Mouse (Mus musculus) forebrain, embryonic 10.5 days (tissue): ENCODE measurements around the gene 5031439G07Rik. TPM values are rescaled to one million over a fixed set of nuclear protein-coding genes. Genes with fewer than 3 reads are reported as not detected.
A peak's percentile ranks its signal among the peaks of the same experiment; 100 is the strongest.

Experiments
- DNase-seq: peaks from one replicate; pipeline ENCODE4 v3.0.0-alpha.2; 2017; ENCODE audit warnings: low spot score; ENCODE audit errors: extremely low spot score
- H3K27ac ChIP-seq: fragments of 300-500 bp; sonication (generic); 2 replicates; pipeline ENCODE4 v1.5.1; 2016; ENCODE audit warnings: mild to moderate bottlenecking
- H3K27me3 ChIP-seq: fragments of 300-500 bp; sonication (generic); 2 replicates; pipeline ENCODE4 v1.6.1; 2016; ENCODE audit warnings: mild to moderate bottlenecking; ENCODE audit not compliant: poor library complexity, severe bottlenecking
- H3K36me3 ChIP-seq: fragments of 300-500 bp; sonication (generic); replicated peaks from 2 replicates; pipeline ENCODE4 v1.6.1; 2016; ENCODE audit warnings: mild to moderate bottlenecking, moderate library complexity
- H3K4me1 ChIP-seq: fragments of 300-500 bp; sonication (generic); 2 replicates; pipeline ENCODE4 v1.6.1; 2016
- H3K4me3 ChIP-seq: fragments of 300-500 bp; sonication (generic); 2 replicates; pipeline ENCODE4 v1.5.1; 2016; ENCODE audit warnings: mild to moderate bottlenecking, moderate library complexity
- H3K9me3 ChIP-seq: fragments of 300-500 bp; sonication (generic); 2 replicates; pipeline ENCODE4 v1.6.1; 2016; ENCODE audit warnings: mild to moderate bottlenecking, moderate library complexity
- WGBS: fragments of 180-500 bp; shearing (Covaris S2); methylation state at CpG from one replicate; pipeline ENCODE4 v1.1.7; 2016; 5-methylcytosine and 5-hydroxymethylcytosine counted together
- polyA plus RNA-seq: library from polyadenylated mRNA; unstranded; fragments of >200 nt; fragmentation: Nextera tagmentation; extraction: Ambion mirVana; gene quantifications from 2 replicates; pipeline ENCODE4 v1.2.1, GENCODE M21; 2016

5031439G07Rik gene
- polyA plus RNA-seq, 1 experiment from 2014 or later = 9.8 TPM

DNA sequence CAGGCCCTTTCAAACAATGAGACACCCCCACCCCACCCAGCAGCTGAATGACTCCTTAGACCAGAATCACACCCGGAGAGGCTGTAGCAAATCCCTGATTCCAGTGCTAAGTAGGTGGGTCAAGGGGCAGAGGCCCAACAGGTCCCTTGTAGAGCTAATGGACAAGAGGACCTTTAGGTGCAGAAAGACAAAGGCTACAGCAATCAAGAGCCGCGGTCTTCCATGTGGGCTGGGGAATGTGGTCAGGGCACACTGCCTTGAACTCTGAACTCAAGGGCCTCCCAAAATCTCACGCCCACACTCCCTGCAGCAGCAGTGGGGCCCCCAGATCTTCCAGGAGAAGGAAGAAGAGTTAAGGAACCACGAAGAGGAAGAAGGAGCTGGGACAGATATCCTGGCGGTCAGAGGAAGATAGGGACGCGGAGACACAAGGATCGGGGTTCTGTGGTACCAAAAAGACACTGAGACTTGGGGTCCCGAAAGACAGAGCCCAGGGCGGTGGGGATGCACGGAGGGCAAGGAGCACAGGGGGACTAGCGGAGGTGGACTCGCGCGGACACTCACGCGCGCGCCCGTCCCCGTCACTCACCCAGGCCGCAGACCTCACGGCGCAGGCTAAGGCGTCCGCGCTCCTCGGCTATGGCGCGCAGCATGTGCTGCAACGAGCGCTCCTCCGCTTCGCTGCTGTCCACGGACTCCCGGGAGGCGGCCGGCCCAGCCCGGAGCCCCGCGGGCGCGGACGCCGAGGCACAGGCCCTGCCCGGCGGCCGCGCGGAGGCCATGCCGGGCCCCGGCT, 1.1 kb downstream of the 5031439G07Rik start:
- Histone ChIP-seq H3K27ac (peak overlapping the region; percentile 89), H3K4me1 (peaks cover 46% of the 10 kb centered on the region), H3K4me3 (peak overlapping the region; percentile 88), H3K36me3 (peaks cover 16% of the 10 kb centered on the region), H3K9me3 (no peaks in the 10 kb centered on the region), H3K27me3 (peaks cover 31% of the 10 kb centered on the region)
- WGBS = under 1% methylated on average over 53 of the region's 53 CpGs
- DNase-seq = peak; percentile 50

DNA sequence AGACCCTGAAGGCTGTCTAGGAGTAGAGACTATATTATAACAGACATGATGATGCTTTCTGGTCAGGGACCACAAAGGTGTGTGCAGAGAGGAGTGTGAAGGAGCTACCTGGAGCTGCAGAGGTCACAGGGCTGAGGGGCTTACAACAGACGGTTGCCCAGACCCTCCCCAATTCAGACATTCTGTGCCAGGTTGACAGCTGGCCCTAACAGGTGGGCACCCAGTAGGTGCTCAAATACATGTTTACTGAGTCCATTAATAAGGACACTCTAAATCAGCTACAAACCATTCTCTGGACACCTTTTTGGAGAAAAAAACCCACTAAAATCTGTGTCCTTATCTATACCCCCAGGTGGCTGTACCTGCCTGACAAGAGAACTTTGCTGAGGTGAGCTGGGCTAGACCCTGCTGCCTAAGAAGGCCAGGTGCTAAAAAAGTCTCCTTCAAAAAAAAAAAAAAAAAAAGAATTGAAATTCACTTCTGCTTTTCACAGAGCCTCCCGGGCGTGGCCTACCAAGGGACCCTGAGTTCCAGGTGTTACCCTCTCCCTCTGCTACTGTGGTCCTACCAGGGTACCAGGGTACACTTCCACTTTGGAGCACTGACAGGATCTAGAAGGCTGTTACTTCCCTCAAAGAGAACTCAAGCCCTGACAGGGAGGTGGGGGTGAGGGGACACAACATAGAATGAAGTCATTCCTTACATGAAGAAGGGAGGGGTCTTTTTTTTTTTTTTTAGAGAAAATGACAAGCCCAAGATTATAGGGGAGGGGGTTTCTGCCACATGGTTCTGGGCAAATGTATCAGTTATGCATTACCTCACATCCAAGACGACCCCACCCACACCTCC, 2.0 kb downstream of the 5031439G07Rik start:
- no peak for DNase-seq
- Histone ChIP-seq H3K9me3 (no peaks in the 10 kb centered on the region), H3K27ac (peak overlapping the region; percentile 89; the same call in 1 of the 2 replicates), H3K36me3 (peaks cover 18% of the 10 kb centered on the region), H3K4me1 (peaks cover 46% of the 10 kb centered on the region), H3K27me3 (peaks cover 27% of the 10 kb centered on the region), H3K4me3 (peak overlapping the region; percentile 88)
- WGBS = 74% methylated on average over 4 of the region's 4 CpGs

- H3K27ac ChIP-seq = no peak overlapping the region
Measured at GRCm38 (mm10) chr15:84985516-84986160, 2.7 kb downstream of the 5031439G07Rik start.

GRCm38 (mm10) chr15:84983721-84984120, 4.6 kb downstream of the 5031439G07Rik start:
- Histone ChIP-seq H3K9me3 (no peaks in the 10 kb centered on the region), H3K27ac (no peak overlapping the region), H3K4me3 (no peak overlapping the region), H3K4me1 (peaks cover 40% of the 10 kb centered on the region), H3K36me3 (peaks cover 21% of the 10 kb centered on the region), H3K27me3 (peaks cover 3% of the 10 kb centered on the region)
- 92% methylated on average over 7 of the region's 7 CpGs for WGBS
- DNase-seq = no peak

More at GRCm38 (mm10) chr15:84985516-84986160, 2.7 kb downstream of the 5031439G07Rik start:
- WGBS = 85% methylated on average over 12 of the region's 12 CpGs
- H3K4me1 ChIP-seq = peaks cover 46% of the 10 kb centered on the region
- peaks cover 18% of the 10 kb centered on the region for H3K36me3 ChIP-seq
- peaks cover 20% of the 10 kb centered on the region for H3K27me3 ChIP-seq
- no peak for DNase-seq
- no peaks in the 10 kb centered on the region for H3K9me3 ChIP-seq
- no peak overlapping the region for H3K4me3 ChIP-seq

GRCm38 (mm10) chr15:84982888-84983287, 5.5 kb downstream of the 5031439G07Rik start:
- no peak for DNase-seq
- WGBS = 87% methylated on average over 3 of the region's 3 CpGs

DNA sequence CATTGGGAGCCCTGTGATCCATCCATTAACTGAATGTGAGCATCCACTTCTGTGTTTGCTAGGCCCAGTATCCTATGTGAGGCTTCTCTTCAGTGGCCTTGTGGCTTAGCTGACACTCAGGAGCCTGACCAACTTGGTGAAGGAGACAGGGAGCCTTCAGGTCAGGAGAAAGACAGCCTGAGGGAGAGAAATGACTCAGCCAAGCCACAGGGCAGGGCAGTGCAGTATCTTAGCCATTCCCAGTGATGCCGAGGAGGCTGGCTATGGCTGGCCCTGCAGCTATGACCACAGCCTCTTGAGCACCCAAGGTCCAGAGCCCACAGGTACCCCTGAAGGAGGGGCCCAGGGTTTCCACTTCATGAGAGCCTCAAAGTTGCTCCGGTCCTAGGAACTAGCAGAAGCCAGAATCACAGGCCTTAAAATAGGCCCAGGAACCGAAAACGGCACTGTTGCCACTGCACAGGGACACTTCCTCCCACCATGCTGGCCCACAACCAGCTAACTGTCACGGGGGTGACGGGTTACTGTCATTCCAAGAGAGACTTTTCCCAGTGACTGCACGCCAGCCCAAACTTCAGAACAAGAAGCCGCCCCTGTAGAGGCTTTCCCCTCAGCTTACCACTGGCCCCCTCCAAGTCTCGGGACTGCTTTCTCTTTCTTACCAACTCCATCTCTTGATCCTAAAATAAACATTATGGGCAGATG, 6.6 kb downstream of the 5031439G07Rik start:
- Histone ChIP-seq H3K4me3 (no peak overlapping the region), H3K27me3 (no peaks in the 10 kb centered on the region; the same call in 1 of the 2 replicates), H3K9me3 (no peaks in the 10 kb centered on the region), H3K4me1 (peaks cover 30% of the 10 kb centered on the region), H3K36me3 (peaks cover 23% of the 10 kb centered on the region), H3K27ac (no peak overlapping the region)
- no peak for DNase-seq
- 91% methylated on average over 9 of the region's 9 CpGs for WGBS

More at GRCm38 (mm10) chr15:84982888-84983287, 5.5 kb downstream of the 5031439G07Rik start:
- Histone ChIP-seq H3K27me3 (no peaks in the 10 kb centered on the region; the same call in 1 of the 2 replicates), H3K36me3 (peaks cover 23% of the 10 kb centered on the region), H3K9me3 (no peaks in the 10 kb centered on the region), H3K27ac (no peak overlapping the region), H3K4me3 (no peak overlapping the region), H3K4me1 (peaks cover 32% of the 10 kb centered on the region)

GRCm38 (mm10) chr15:84975729-84976128, 12.6 kb downstream of the 5031439G07Rik start:
- Histone ChIP-seq H3K27me3 (no peaks in the 10 kb centered on the region), H3K4me1 (peaks cover 47% of the 10 kb centered on the region), H3K4me3 (no peak overlapping the region), H3K36me3 (peaks cover 9% of the 10 kb centered on the region; the same call in 1 of the 2 replicates), H3K9me3 (no peaks in the 10 kb centered on the region), H3K27ac (peak overlapping the region; percentile 9)
- 37% methylated on average over 4 of the region's 4 CpGs for WGBS
- DNase-seq = no peak

DNA sequence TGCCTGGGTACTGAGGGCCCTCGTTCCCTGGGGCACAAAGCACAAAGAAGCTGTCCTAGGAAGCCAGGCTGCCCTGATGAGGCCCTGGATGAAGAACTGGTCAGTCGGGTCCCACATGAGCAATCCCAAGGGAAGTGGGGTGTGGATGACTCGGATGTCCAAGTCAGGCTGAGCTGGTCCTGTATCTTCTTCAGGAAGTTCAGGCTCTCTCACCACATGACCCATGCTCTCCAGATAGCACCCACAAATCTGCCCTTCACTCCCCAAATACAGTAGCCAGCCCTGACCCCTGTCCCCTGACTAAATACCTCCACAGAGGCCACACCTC, 14.8 kb downstream of the 5031439G07Rik start:
- Histone ChIP-seq H3K4me3 (peak overlapping the region; percentile 16; the same call in 1 of the 2 replicates), H3K4me1 (peaks cover 47% of the 10 kb centered on the region), H3K36me3 (peaks cover 12% of the 10 kb centered on the region), H3K27ac (peak overlapping the region; percentile 79), H3K9me3 (no peaks in the 10 kb centered on the region), H3K27me3 (no peaks in the 10 kb centered on the region)
- DNase-seq = no peak
- 17% methylated on average over 3 of the region's 3 CpGs for WGBS

DNA sequence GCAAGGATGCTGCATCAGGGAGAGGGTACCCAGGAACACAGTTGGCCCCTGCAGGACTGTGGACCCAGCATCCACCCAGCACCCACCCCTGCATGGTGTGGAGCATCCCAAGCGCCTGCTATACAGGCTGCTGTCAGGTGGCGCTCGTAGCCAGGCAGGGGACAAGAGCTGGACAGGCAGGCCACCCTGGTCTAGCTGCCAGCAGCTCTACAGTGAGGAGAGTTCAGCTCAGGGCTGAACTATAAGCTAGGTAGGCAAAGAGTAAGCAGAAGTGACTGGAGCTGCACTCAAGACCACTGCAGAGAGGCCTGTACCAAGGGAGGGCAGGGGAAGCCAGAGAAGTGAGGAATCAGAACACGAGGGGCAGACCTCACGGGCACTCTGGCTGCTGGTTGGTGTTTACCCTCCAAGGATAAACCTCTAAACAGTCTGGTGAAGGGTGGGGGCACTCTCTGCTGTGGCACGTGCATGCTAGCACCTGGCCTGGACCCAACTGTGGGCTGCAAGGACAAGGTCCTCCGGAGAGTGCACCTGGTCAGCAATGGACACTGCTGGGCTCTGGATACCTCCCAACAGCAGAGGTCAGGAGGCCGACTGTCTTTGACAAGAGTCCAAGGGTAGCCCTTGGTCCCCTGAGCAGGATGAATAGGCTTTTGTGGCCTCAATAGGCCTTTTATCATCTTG, 15.3 kb downstream of the 5031439G07Rik start:
- H3K27me3 ChIP-seq = no peaks in the 10 kb centered on the region
- WGBS = 53% methylated on average over 8 of the region's 8 CpGs
- H3K27ac ChIP-seq = peak overlapping the region; percentile 79
- peaks cover 47% of the 10 kb centered on the region for H3K4me1 ChIP-seq
- peaks cover 12% of the 10 kb centered on the region for H3K36me3 ChIP-seq
- peak overlapping the region; percentile 16; the same call in 1 of the 2 replicates for H3K4me3 ChIP-seq
- DNase-seq = no peak
- no peaks in the 10 kb centered on the region for H3K9me3 ChIP-seq

GRCm38 (mm10) chr15:84968534-84968933, 19.8 kb downstream of the 5031439G07Rik start:
- Histone ChIP-seq H3K27ac (no peak overlapping the region), H3K27me3 (no peaks in the 10 kb centered on the region), H3K36me3 (peaks cover 12% of the 10 kb centered on the region), H3K9me3 (no peaks in the 10 kb centered on the region), H3K4me1 (peaks cover 9% of the 10 kb centered on the region), H3K4me3 (no peak overlapping the region)
- 91% methylated on average over 4 of the region's 4 CpGs for WGBS
- no peak for DNase-seq

GRCm38 (mm10) chr15:84965575-84966360, 22.6 kb downstream of the 5031439G07Rik start:
- 69% methylated on average over 7 of the region's 7 CpGs for WGBS
- peaks cover 2% of the 10 kb centered on the region for H3K4me1 ChIP-seq
- H3K36me3 ChIP-seq = peaks cover 8% of the 10 kb centered on the region
- no peak overlapping the region for H3K27ac ChIP-seq
- no peaks in the 10 kb centered on the region for H3K9me3 ChIP-seq
- no peak overlapping the region for H3K4me3 ChIP-seq
- peak; percentile 39 for DNase-seq
- no peaks in the 10 kb centered on the region for H3K27me3 ChIP-seq
